Mouse (Mus musculus) forebrain, embryonic 11.5 days (tissue): Measurements from ENCODE around the gene Dffb. TPM values are rescaled to one million over a fixed set of nuclear protein-coding genes. Genes with fewer than 3 reads are reported as not detected.
"Not testable (repeated sequence)": the region's sequence is repeated elsewhere in the genome, so short reads cannot be mapped to it uniquely, and the experiment has no call there.

Experiments used
- ATAC-seq: fragments of 200-750 bp; cut with Nextera tagmentation; replicated peaks from 2 replicates; pipeline ENCODE4 v1.8.0; 2017; ENCODE audit warnings: moderate TSS enrichment; ENCODE audit not compliant: low FRiP score
- DNase-seq: peaks from one replicate; pipeline ENCODE4 v3.0.0-alpha.2; 2017; ENCODE audit warnings: low spot score
- H3K27ac ChIP-seq: fragments of 300-500 bp; sonication (generic); 2 replicates; pipeline ENCODE4 v1.5.1; 2014; ENCODE audit warnings: low read depth, low read length
- H3K27me3 ChIP-seq: fragments of 300-500 bp; sonication (generic); 2 replicates; pipeline ENCODE4 v1.6.1; 2014; ENCODE audit warnings: mild to moderate bottlenecking, low read length, mixed read lengths; ENCODE audit not compliant: control insufficient read depth, insufficient read depth
- H3K36me3 ChIP-seq: fragments of 300-500 bp; sonication (generic); 2 replicates; pipeline ENCODE4 v1.6.1; 2014; ENCODE audit warnings: mild to moderate bottlenecking, low read length, moderate library complexity, mixed read lengths; ENCODE audit not compliant: control insufficient read depth, insufficient read depth
- H3K4me1 ChIP-seq: fragments of 300-500 bp; sonication (generic); replicated peaks from 2 replicates; pipeline ENCODE4 v1.6.1; 2014; ENCODE audit warnings: low read length, mixed read lengths; ENCODE audit not compliant: control insufficient read depth, insufficient read depth
- H3K4me2 ChIP-seq: fragments of 300-500 bp; sonication (generic); 2 replicates; pipeline ENCODE4 v1.6.1; 2014; ENCODE audit warnings: low read depth, mild to moderate bottlenecking, low read length, moderate library complexity, mixed read lengths; ENCODE audit not compliant: severe bottlenecking
- H3K4me3 ChIP-seq: fragments of 300-500 bp; sonication (generic); 2 replicates; pipeline ENCODE4 v1.5.1; 2014; ENCODE audit warnings: low read depth, low read length
- H3K9ac ChIP-seq: fragments of 300-500 bp; sonication (generic); 2 replicates; pipeline ENCODE4 v1.6.1; 2014; ENCODE audit warnings: low read length
- H3K9me3 ChIP-seq: fragments of 300-500 bp; sonication (generic); 2 replicates; pipeline ENCODE4 v1.6.1; 2016; ENCODE audit warnings: low read length, mixed read lengths; ENCODE audit not compliant: control insufficient read depth
- WGBS: fragments of 180-500 bp; shearing (Covaris S2); extraction: QIAGEN DNeasy Blood & Tissue Kit; methylation state at CpG from one replicate; pipeline ENCODE4 v1.1.7; 2014; 5-methylcytosine and 5-hydroxymethylcytosine counted together
- polyA plus RNA-seq: library from polyadenylated mRNA; unstranded; fragments of >200 nt; fragmentation: Nextera tagmentation; extraction: Ambion mirVana; gene quantifications from 2 replicates; pipeline ENCODE4 v1.2.1, GENCODE M21; 2014

The Dffb gene
- polyA plus RNA-seq, 1 experiment from 2014 or later = 14.1 TPM

- 72% methylated on average over 4 of the region's 4 CpGs for WGBS
- Histone ChIP-seq H3K36me3 (no peaks in the 10 kb centered on the region), H3K27ac (no peak overlapping the region), H3K4me3 (no peak overlapping the region), H3K4me1 (no peaks in the 10 kb centered on the region), H3K9ac (no peak overlapping the region), H3K27me3 (no peaks in the 10 kb centered on the region), H3K4me2 (no peak overlapping the region), H3K9me3 (no peaks in the 10 kb centered on the region)
- peak; percentile 59 for DNase-seq
- ATAC-seq = no peak
Observed at GRCm38 (mm10) chr4:153943243-153943642, 31.7 kb downstream of the Dffb start.

DNA sequence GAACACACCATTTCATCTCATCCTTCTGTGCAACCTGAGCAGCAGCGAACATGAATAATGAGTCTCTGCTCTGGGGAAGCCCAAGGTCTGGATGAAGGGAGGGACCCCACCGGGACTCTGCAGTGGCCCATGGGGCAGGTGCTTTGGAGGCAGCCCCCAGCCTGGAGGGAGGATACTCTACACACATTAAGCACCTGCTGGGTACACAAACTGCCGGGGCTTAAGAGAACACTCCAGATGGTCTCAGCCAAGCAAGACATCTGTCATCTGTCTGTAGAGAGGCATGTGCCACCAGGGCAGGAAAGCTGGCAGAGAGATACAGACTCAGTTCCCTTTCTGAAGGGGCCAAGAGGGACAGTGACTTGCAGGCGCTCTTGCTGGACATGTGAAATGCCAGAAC is 45.0 kb downstream of the Dffb start:
- no peaks in the 10 kb centered on the region for H3K9me3 ChIP-seq
- DNase-seq (no peak), ATAC-seq (no peak)
- no peaks in the 10 kb centered on the region for H3K4me1 ChIP-seq
- no peaks in the 10 kb centered on the region for H3K27me3 ChIP-seq
- no peak overlapping the region for H3K4me2 ChIP-seq
- H3K9ac ChIP-seq = no peak overlapping the region
- H3K36me3 ChIP-seq = no peaks in the 10 kb centered on the region
- no peak overlapping the region for H3K27ac ChIP-seq
- 83% methylated on average over 4 of the region's 4 CpGs for WGBS
- H3K4me3 ChIP-seq = no peak overlapping the region

- DNase-seq (no peak), ATAC-seq (no peak)
- H3K4me3 ChIP-seq = no peak overlapping the region
- H3K4me1 ChIP-seq = no peaks in the 10 kb centered on the region
- no peak overlapping the region for H3K4me2 ChIP-seq
- no peaks in the 10 kb centered on the region for H3K27me3 ChIP-seq
- no peaks in the 10 kb centered on the region for H3K9me3 ChIP-seq
- H3K36me3 ChIP-seq = no peaks in the 10 kb centered on the region
- H3K9ac ChIP-seq = no peak overlapping the region
- H3K27ac ChIP-seq = no peak overlapping the region
- WGBS = 73% methylated on average over 10 of the region's 10 CpGs
Observed at GRCm38 (mm10) chr4:153929425-153929824, 45.5 kb downstream of the Dffb start.

- no peaks in the 10 kb centered on the region for H3K36me3 ChIP-seq
- no peak overlapping the region for H3K4me2 ChIP-seq
- no peaks in the 10 kb centered on the region for H3K27me3 ChIP-seq
- no peak for DNase-seq
- H3K4me1 ChIP-seq = no peaks in the 10 kb centered on the region
- 66% methylated on average over 11 of the region's 11 CpGs for WGBS
- no peak overlapping the region for H3K9ac ChIP-seq
- H3K4me3 ChIP-seq = no peak overlapping the region
- ATAC-seq = no peak
- no peaks in the 10 kb centered on the region for H3K9me3 ChIP-seq
- H3K27ac ChIP-seq = no peak overlapping the region
Observed at GRCm38 (mm10) chr4:153928772-153929299, 46.1 kb downstream of the Dffb start.

DNA sequence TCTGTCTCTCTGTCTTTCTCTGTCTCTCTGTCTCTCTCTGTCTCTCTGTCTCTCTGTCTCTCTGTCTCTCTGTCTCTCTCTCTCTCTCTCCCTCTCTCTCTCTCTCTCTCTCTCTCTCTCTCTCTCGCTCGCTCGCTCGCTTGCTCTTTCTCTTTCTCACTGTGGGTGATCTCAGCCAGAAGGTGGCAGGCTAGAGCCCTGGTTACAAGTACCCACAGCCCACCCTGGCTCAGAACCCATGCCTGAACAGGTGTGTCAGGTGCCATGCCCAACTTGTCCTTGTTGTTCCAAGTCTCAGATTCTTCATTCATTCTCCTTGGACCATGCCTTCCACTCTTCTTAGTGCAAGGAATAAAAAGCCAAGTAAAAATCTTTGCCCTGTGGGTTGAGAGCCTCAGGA is 52.8 kb downstream of the Dffb start:
- ATAC-seq, H3K4me2 ChIP-seq, H3K27ac ChIP-seq, H3K36me3 ChIP-seq, H3K4me1 ChIP-seq, H3K9me3 ChIP-seq, H3K27me3 ChIP-seq, H3K9ac ChIP-seq, H3K4me3 ChIP-seq: not testable (repeated sequence)
- peak; percentile 59 for DNase-seq
- WGBS = 57% methylated on average over 4 of the region's 4 CpGs

DNA sequence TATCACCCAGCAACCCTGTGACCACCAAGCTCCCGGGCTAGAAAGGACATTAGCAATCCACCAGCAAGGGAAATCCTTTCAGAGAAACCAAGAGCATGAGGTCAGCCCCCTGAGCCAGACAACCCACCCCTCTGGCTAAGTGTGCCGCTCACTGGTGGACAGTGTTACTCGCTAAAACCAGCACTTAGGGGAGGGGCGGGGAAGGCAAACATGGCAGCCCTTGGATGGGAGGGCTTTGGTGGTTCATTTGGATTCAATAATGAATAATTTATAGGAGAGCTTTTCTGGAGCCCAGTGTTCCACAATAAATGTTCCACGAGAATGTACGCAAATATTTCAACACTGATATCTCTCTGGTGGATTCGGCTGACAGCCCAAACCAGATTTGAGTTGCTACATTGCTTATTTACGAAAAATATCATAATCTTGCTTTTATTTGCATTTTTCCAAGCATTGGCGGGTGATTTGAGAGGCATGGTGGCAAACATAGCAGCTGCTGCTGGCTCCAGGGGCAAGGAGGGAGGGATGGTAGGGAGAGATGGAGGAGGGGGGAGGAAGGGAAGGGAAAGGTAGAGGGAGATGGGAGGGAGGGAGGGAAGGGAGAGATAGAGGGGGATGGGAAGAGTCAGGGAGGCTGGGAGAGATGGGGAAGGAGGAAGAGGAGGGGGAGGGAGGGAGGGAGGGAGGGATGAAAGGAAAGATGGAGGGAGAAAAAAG is 54.3 kb downstream of the Dffb start:
- ATAC-seq (no peak), DNase-seq (no peak)
- Histone ChIP-seq H3K27ac (no peak overlapping the region), H3K36me3 (no peaks in the 10 kb centered on the region), H3K9me3 (no peaks in the 10 kb centered on the region), H3K4me1 (no peaks in the 10 kb centered on the region), H3K27me3 (peaks cover 3% of the 10 kb centered on the region), H3K9ac (no peak overlapping the region), H3K4me3 (no peak overlapping the region), H3K4me2 (no peak overlapping the region)
- WGBS = 60% methylated on average over 9 of the region's 9 CpGs

DNA sequence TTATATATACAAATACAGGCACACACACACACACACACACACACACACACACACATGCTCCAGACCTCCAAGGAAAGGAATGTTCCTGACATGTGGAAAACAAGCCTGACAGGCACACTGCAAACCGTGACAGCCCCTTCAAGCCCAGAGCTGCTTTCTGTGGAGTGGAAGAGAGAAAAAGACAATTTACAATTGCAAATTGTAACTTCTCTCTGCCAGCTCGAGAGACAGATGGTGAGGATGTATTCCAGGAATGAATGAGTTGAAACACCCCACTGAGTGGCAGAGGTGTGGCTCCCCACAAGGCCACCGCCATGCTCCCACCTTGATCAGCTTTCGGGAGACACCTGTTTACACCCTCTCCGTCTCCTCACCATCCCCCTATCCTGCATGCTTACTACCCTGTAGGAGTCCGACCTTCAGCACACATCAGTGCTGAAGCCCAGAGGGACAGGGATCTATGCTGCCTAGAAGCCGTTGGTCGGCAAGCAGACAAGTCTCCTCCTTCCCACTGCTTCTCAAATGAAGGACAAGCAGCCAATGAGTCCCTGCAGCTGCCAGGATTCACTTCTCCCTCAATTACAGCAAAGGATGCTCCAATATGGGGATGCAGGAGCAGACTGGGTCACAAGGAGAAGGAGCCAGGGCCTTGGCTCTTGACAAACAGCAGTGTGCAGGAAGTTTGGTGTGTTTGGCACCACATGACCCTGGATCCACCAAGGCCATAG is 57.0 kb downstream of the Dffb start:
- ATAC-seq = no peak
- no peak overlapping the region for H3K27ac ChIP-seq
- H3K27me3 ChIP-seq = peaks cover 3% of the 10 kb centered on the region
- H3K9ac ChIP-seq = no peak overlapping the region
- H3K4me3 ChIP-seq = no peak overlapping the region
- no peaks in the 10 kb centered on the region for H3K9me3 ChIP-seq
- WGBS = 64% methylated on average over 8 of the region's 8 CpGs
- no peak for DNase-seq
- H3K36me3 ChIP-seq = no peaks in the 10 kb centered on the region
- H3K4me1 ChIP-seq = no peaks in the 10 kb centered on the region
- H3K4me2 ChIP-seq = no peak overlapping the region
